In genomic region chr2:167878255-167878865, GRCm38 (mm10) we compare ENCODE assay signal across 21 mouse cellular contexts. TPM values are rescaled to one million over a fixed set of nuclear protein-coding genes. Genes with fewer than 3 reads are reported as not detected.
DNase-seq lines count a peak whose midpoint lies in the region; ATAC-seq and TF ChIP-seq lines count a peak whose summit lies in the region.
"Had no signal": no experiment of that assay in that cellular context is flagged by ENCODE, and none has a peak within 500 bp of the region (broad histone marks: within the 10 kb centered on the region; RNA-seq: fewer than 3 reads in every experiment).

No protein-coding gene starts in this region.

- H3K27ac ChIP-seq in lung, embryonic 16.5 days (ENCODE audit: low read length), result peak overlapping the region; percentile 93
- no peak overlapping the region for H3K27ac ChIP-seq in liver, postnatal 0 days (ENCODE audit: low read depth)
- H3K27ac ChIP-seq: embryonic facial prominence, embryonic 12.5 days; forebrain, embryonic 15.5 days; heart, embryonic 13.5 days; hindbrain, embryonic 13.5 days; hindbrain, postnatal 0 days had no signal

- H3K9ac ChIP-seq in lung, embryonic 16.5 days (ENCODE audit: low read length), result peak overlapping the region; percentile 44; the same call in 1 of the 2 replicates
- H3K9ac ChIP-seq in liver, postnatal 0 days (replicated peaks), result no peak overlapping the region
- H3K9ac ChIP-seq: embryonic facial prominence, embryonic 12.5 days; forebrain, embryonic 15.5 days; hindbrain, embryonic 13.5 days had no signal

- ATAC-seq in megakaryocyte, adult 5-6 weeks (ENCODE audit: poor library complexity, severe bottlenecking), result no peak
- ATAC-seq in lung, embryonic 16.5 days (ENCODE audit: low read depth), result peak; percentile 90
- no peak for ATAC-seq in liver, postnatal 0 days
- no peak for ATAC-seq in cerebellum, adult (ENCODE audit: insufficient number of reproducible peaks, low FRiP score, low TSS enrichment)
- ATAC-seq: CD4-positive, CD25-positive, alpha-beta regulatory T cell, adult 4 months; forebrain, embryonic 15.5 days; hindbrain, postnatal 0 days had no signal

- TF ChIP-seq CTCF in liver, postnatal 0 days (IDR thresholded peaks at IDR 0.05; ENCODE audit: low read depth), result no peak

- peak overlapping the region; percentile 86 for H3K4me3 ChIP-seq in megakaryocyte, embryonic 14.5 days (replicated peaks)
- no peak overlapping the region for H3K4me3 ChIP-seq in lung, embryonic 16.5 days (ENCODE audit: low read length)
- H3K4me3 ChIP-seq in liver, postnatal 0 days (ENCODE audit: low read depth, low read length), result no peak overlapping the region
- H3K4me3 ChIP-seq: embryonic facial prominence, embryonic 12.5 days; forebrain, embryonic 15.5 days; heart, embryonic 13.5 days; hindbrain, embryonic 13.5 days had no signal

- H3K36me3 ChIP-seq in megakaryocyte, embryonic 14.5 days (replicated peaks; ENCODE audit: low read length), result peaks cover 60% of the 10 kb centered on the region
- H3K36me3 ChIP-seq in lung, embryonic 16.5 days (ENCODE audit: control insufficient read depth, insufficient read depth, low read length), result no peaks in the 10 kb centered on the region
- no peaks in the 10 kb centered on the region for H3K36me3 ChIP-seq in liver, postnatal 0 days (replicated peaks; ENCODE audit: insufficient read depth, low read length)
- H3K36me3 ChIP-seq: embryonic facial prominence, embryonic 12.5 days; forebrain, embryonic 15.5 days; G1E; heart, embryonic 13.5 days; hindbrain, embryonic 13.5 days had no signal

- H3K4me1 ChIP-seq in megakaryocyte, embryonic 14.5 days, result peaks cover 80% of the 10 kb centered on the region
- H3K4me1 ChIP-seq in lung, embryonic 16.5 days (replicated peaks; ENCODE audit: control insufficient read depth, insufficient read depth, low read length), result peaks cover 8% of the 10 kb centered on the region; the same call in 1 of the 2 replicates
- no peaks in the 10 kb centered on the region for H3K4me1 ChIP-seq in liver, postnatal 0 days (ENCODE audit: insufficient read depth)
- H3K4me1 ChIP-seq: embryonic facial prominence, embryonic 12.5 days; forebrain, embryonic 15.5 days had no signal

- no peak for TF ChIP-seq EP300 in liver, postnatal 0 days (IDR thresholded peaks at IDR 0.05; ENCODE audit: low read depth)

- peaks cover 19% of the 10 kb centered on the region for H3K9me3 ChIP-seq in megakaryocyte, embryonic 14.5 days
- 0 out of 2 replicates have a peak, but pooled peaks cover 3% of the 10 kb centered on the region for H3K9me3 ChIP-seq in lung, embryonic 16.5 days (ENCODE audit: control insufficient read depth, low read length)
- H3K9me3 ChIP-seq in liver, postnatal 0 days (ENCODE audit: low read length), result peaks cover 7% of the 10 kb centered on the region; the same call in 1 of the 2 replicates
- H3K9me3 ChIP-seq: embryonic facial prominence, embryonic 12.5 days; forebrain, embryonic 15.5 days; hindbrain, embryonic 13.5 days had no signal

- DNase-seq in lung, postnatal 14 days, result peak; percentile 45
- DNase-seq in liver, postnatal 0 days, result no peak
- DNase-seq: adrenal gland, adult 8-10 months; adrenal gland, postnatal 36 days; B cell, adult 2 months; cerebellum, adult 11 months; cerebellum, adult 8-10 months; cerebellum, postnatal 14 days; gastrocnemius, postnatal 25 days; heart, postnatal 4 days had no signal

- H3K4me2 ChIP-seq in lung, embryonic 16.5 days (ENCODE audit: low read depth, low read length), result peak overlapping the region; percentile 43; the same call in 1 of the 2 replicates
- H3K4me2 ChIP-seq in liver, postnatal 0 days (ENCODE audit: low read depth, low read length), result no peak overlapping the region
- H3K4me2 ChIP-seq: embryonic facial prominence, embryonic 12.5 days; forebrain, embryonic 15.5 days; heart, embryonic 13.5 days; hindbrain, embryonic 13.5 days had no signal

- peaks cover 31% of the 10 kb centered on the region for H3K27me3 ChIP-seq in megakaryocyte, embryonic 14.5 days (replicated peaks)
- H3K27me3 ChIP-seq in lung, embryonic 16.5 days (ENCODE audit: control insufficient read depth, insufficient read depth, low read depth, low read length), result no peaks in the 10 kb centered on the region
- H3K27me3 ChIP-seq in liver, postnatal 0 days (ENCODE audit: insufficient read depth, low read length), result no peaks in the 10 kb centered on the region
- H3K27me3 ChIP-seq: embryonic facial prominence, embryonic 12.5 days; forebrain, embryonic 15.5 days; heart, embryonic 13.5 days; hindbrain, embryonic 13.5 days had no signal

- WGBS in lung, embryonic 16.5 days, result 20% methylated on average over 11 of the region's 11 CpGs
- WGBS in liver, postnatal 0 days (ENCODE audit: insufficient replicate concordance), result 41% methylated on average over 11 of the region's 11 CpGs

RNA-seq across cellular contexts. Expression of gene Ptpn1, which starts 53.5 kb away (rescaled TPM):
- polyA plus RNA-seq in megakaryocyte, embryonic 14.5 days (2012; ENCODE audit: insufficient read depth, low replicate concordance), result 120 and 139 TPM in 2 replicates
- 49.1 and 54.8 TPM in 2 replicates for total RNA-seq in megakaryocyte, adult 5-6 weeks (2015)
- total RNA-seq in megakaryocyte, adult 5-6 weeks (2017), result 145 and 151 TPM in 2 replicates
- 56.3 and 73.3 TPM in 2 replicates for polyA plus RNA-seq in lung, embryonic 16.5 days (2015; fragmentation: Nextera tagmentation; extraction: Ambion mirVana)
- polyA plus RNA-seq in liver, postnatal 0 days (2015; fragmentation: Nextera tagmentation; extraction: Ambion mirVana), result 31.4 and 32.4 TPM in 2 replicates
